Mouse (Mus musculus) CH12.LX (cell line): ENCODE measurements around the gene Swt1. TPM values are rescaled to one million over a fixed set of nuclear protein-coding genes. Genes with fewer than 3 reads are reported as not detected.

Experiments
- DNase-seq: peaks from one replicate; pipeline ENCODE4 v3.0.0-alpha.2; 2013; ENCODE audit errors: extremely low read depth
- H3K27ac ChIP-seq: 2 replicates; pipeline ENCODE4 v1.5.1; 2012; ENCODE audit warnings: low read depth, mild to moderate bottlenecking, control low read depth, moderate library complexity; ENCODE audit not compliant: insufficient read depth
- H3K27me3 ChIP-seq: replicated peaks from 2 replicates; pipeline ENCODE3; 2012; ENCODE audit warnings: inconsistent platforms
- H3K36me3 ChIP-seq, 2 experiments: replicated peaks in 1 of 2; 2 replicates each; pipeline versions ENCODE3 to v1.6.1; 2012; ENCODE audit warnings: inconsistent platforms in 1 of 2, low read length in 1 of 2, mild to moderate bottlenecking in 1 of 2, mixed read lengths in 1 of 2, moderate library complexity in 1 of 2; ENCODE audit not compliant: control insufficient read depth in 1 of 2, insufficient read depth in 1 of 2
- H3K4me1 ChIP-seq, 2 experiments: 2 replicates each; pipeline ENCODE4 v1.6.1; 2012; ENCODE audit warnings: inconsistent platforms in 1 of 2, moderate library complexity in 1 of 2; ENCODE audit not compliant: insufficient read depth in 2 of 2, control insufficient read depth in 1 of 2
- H3K4me2 ChIP-seq: 2 replicates; pipeline ENCODE4 v1.6.1; 2012; ENCODE audit warnings: low read depth, mild to moderate bottlenecking, control low read depth; ENCODE audit not compliant: poor library complexity, insufficient read depth, severe bottlenecking
- H3K4me3 ChIP-seq, 3 experiments: fragments of 150-350 bp in 1 of 3; sonication (generic) in 1 of 3; replicated peaks in 1 of 3; 2 replicates each; pipeline versions ENCODE3 to v1.5.1; 2011 to 2012; ENCODE audit warnings: low read depth in 2 of 3, low read length in 2 of 3, mild to moderate bottlenecking in 2 of 3, moderate library complexity in 2 of 3, control low read depth in 1 of 3, improper control_type of control experiment in 1 of 3, inconsistent platforms in 1 of 3, mixed read lengths in 1 of 3; ENCODE audit not compliant: poor library complexity in 1 of 3
- H3K79me2 ChIP-seq: replicated peaks from 2 replicates; pipeline ENCODE4 v1.6.1; 2012; ENCODE audit warnings: mild to moderate bottlenecking, moderate library complexity; ENCODE audit not compliant: control insufficient read depth, poor library complexity, insufficient read depth, severe bottlenecking; ENCODE audit errors: extremely low read depth
- H3K9ac ChIP-seq: 2 replicates; pipeline ENCODE4 v1.6.1; 2012; ENCODE audit warnings: low read depth, mild to moderate bottlenecking, control low read depth, moderate library complexity; ENCODE audit not compliant: insufficient read depth
- H3K9me3 ChIP-seq: replicated peaks from 2 replicates; pipeline ENCODE3; 2012; ENCODE audit warnings: low read length, inconsistent platforms, mixed read lengths
- BHLHE40 ChIP-seq: IDR thresholded peaks from 2 replicates; pipeline ENCODE4 v1.6.1; 2011; ENCODE audit warnings: mild to moderate bottlenecking, low read depth, low read length, improper control_type of control experiment
- CHD1 ChIP-seq: IDR thresholded peaks from 2 replicates; pipeline ENCODE4 v1.6.1; 2012; ENCODE audit warnings: low read depth, low read length, improper control_type of control experiment, inconsistent platforms
- CHD2 ChIP-seq: IDR thresholded peaks from 2 replicates; pipeline ENCODE4 v1.6.1; 2011; ENCODE audit warnings: low read length, improper control_type of control experiment
- CTCF ChIP-seq, 2 experiments: IDR thresholded peaks in 1 of 2; conservative IDR thresholded peaks in 1 of 2; 2 replicates each; pipeline ENCODE4 v1.5.1; 2011 to 2012; ENCODE audit warnings: low read depth in 2 of 2, low read length in 2 of 2, improper control_type of control experiment in 1 of 2, inconsistent platforms in 1 of 2, mild to moderate bottlenecking in 1 of 2, moderate library complexity in 1 of 2
- E2F4 ChIP-seq: IDR thresholded peaks from 2 replicates; pipeline ENCODE4 v1.6.1; 2011; ENCODE audit warnings: low read depth, low read length, improper control_type of control experiment; ENCODE audit not compliant: insufficient replicate concordance
- ELF1 ChIP-seq: IDR thresholded peaks from 2 replicates; pipeline ENCODE4 v1.6.1; 2014; ENCODE audit warnings: low read depth, mild to moderate bottlenecking, inconsistent platforms, low read length, improper control_type of control experiment
- EP300 ChIP-seq: IDR thresholded peaks from 2 replicates; pipeline ENCODE4 v1.6.1; 2011; ENCODE audit warnings: low read length, improper control_type of control experiment
- ETS1 ChIP-seq: conservative IDR thresholded peaks from 2 replicates; pipeline ENCODE4 v1.6.1; 2012; ENCODE audit warnings: low read depth, mild to moderate bottlenecking, inconsistent platforms, low read length, improper control_type of control experiment, moderate library complexity
- IRF4 ChIP-seq: IDR thresholded peaks from 2 replicates; pipeline ENCODE4 v1.6.1; 2014; ENCODE audit warnings: low read depth, mild to moderate bottlenecking, inconsistent platforms, low read length, improper control_type of control experiment
- KAT2A ChIP-seq: IDR thresholded peaks from 2 replicates; pipeline ENCODE4 v1.6.1; 2012; ENCODE audit warnings: low read length, improper control_type of control experiment, inconsistent platforms; ENCODE audit not compliant: insufficient replicate concordance
- MAFK ChIP-seq: IDR thresholded peaks from 2 replicates; pipeline ENCODE4 v1.6.1; 2011; ENCODE audit warnings: low read length, improper control_type of control experiment; ENCODE audit not compliant: insufficient replicate concordance
- MAX ChIP-seq: IDR thresholded peaks from 2 replicates; pipeline ENCODE4 v1.6.1; 2011; ENCODE audit warnings: low read length, improper control_type of control experiment
- MEF2A ChIP-seq: IDR thresholded peaks from 2 replicates; pipeline ENCODE4 v1.6.1; 2014; ENCODE audit warnings: low read depth, mild to moderate bottlenecking, inconsistent platforms, low read length, improper control_type of control experiment, borderline replicate concordance
- MYC ChIP-seq: IDR thresholded peaks from 2 replicates; pipeline ENCODE4 v1.6.1; 2011; ENCODE audit warnings: low read depth, mild to moderate bottlenecking, improper control_type of control experiment, low read length
- NELFE ChIP-seq: IDR thresholded peaks from 2 replicates; pipeline ENCODE4 v1.6.1; 2011; ENCODE audit warnings: low read depth, low read length, improper control_type of control experiment
- NRF1 ChIP-seq: IDR thresholded peaks from 2 replicates; pipeline ENCODE4 v1.6.1; 2014; ENCODE audit warnings: low read depth, mild to moderate bottlenecking, inconsistent platforms, low read length, improper control_type of control experiment, moderate library complexity
- PAX5 ChIP-seq: IDR thresholded peaks from 2 replicates; pipeline ENCODE4 v1.6.1; 2012; ENCODE audit warnings: low read length, inconsistent platforms, mixed read lengths
- POLR2A ChIP-seq: IDR thresholded peaks from 2 replicates; pipeline ENCODE4 v1.6.1; 2011; ENCODE audit warnings: low read depth, mild to moderate bottlenecking, improper control_type of control experiment, low read length
- POLR2AphosphoS2 ChIP-seq: IDR thresholded peaks from 2 replicates; pipeline ENCODE4 v1.6.1; 2011; ENCODE audit warnings: low read depth, low read length, improper control_type of control experiment
- RAD21 ChIP-seq: IDR thresholded peaks from 2 replicates; pipeline ENCODE4 v1.6.1; 2011; ENCODE audit warnings: low read depth, mild to moderate bottlenecking, low read length, improper control_type of control experiment, moderate library complexity
- RCOR1 ChIP-seq: conservative IDR thresholded peaks from 2 replicates; pipeline ENCODE4 v1.6.1; 2012; ENCODE audit warnings: low read depth, mild to moderate bottlenecking, inconsistent platforms, low read length, improper control_type of control experiment
- SIN3A ChIP-seq: IDR thresholded peaks from 2 replicates; pipeline ENCODE4 v1.6.1; 2012; ENCODE audit warnings: low read length, improper control_type of control experiment, inconsistent platforms
- SMC3 ChIP-seq: IDR thresholded peaks from 2 replicates; pipeline ENCODE4 v1.6.1; 2011; ENCODE audit warnings: low read depth, low read length, improper control_type of control experiment
- TBP ChIP-seq: conservative IDR thresholded peaks from 2 replicates; pipeline ENCODE4 v1.6.1; 2011; ENCODE audit warnings: low read depth, low read length, improper control_type of control experiment
- TCF12 ChIP-seq: IDR thresholded peaks from 2 replicates; pipeline ENCODE4 v1.6.1; 2014; ENCODE audit warnings: low read depth, mild to moderate bottlenecking, inconsistent platforms, low read length, improper control_type of control experiment
- UBTF ChIP-seq: IDR thresholded peaks from 2 replicates; pipeline ENCODE4 v1.6.1; 2012; ENCODE audit warnings: low read depth, mild to moderate bottlenecking, inconsistent platforms, low read length, improper control_type of control experiment, moderate library complexity
- USF1 ChIP-seq: IDR thresholded peaks from 2 replicates; pipeline ENCODE4 v1.6.1; 2014; ENCODE audit warnings: low read depth, mild to moderate bottlenecking, inconsistent platforms, low read length, improper control_type of control experiment
- USF2 ChIP-seq: conservative IDR thresholded peaks from 2 replicates; pipeline ENCODE4 v1.6.1; 2011; ENCODE audit warnings: low read depth, low read length, improper control_type of control experiment
- ZC3H11A ChIP-seq: IDR thresholded peaks from 2 replicates; pipeline ENCODE4 v1.6.1; 2012; ENCODE audit warnings: low read depth, mild to moderate bottlenecking, inconsistent platforms, low read length, improper control_type of control experiment
- ZMIZ1 ChIP-seq: IDR thresholded peaks from 2 replicates; pipeline ENCODE4 v1.6.1; 2012; ENCODE audit warnings: low read depth, mild to moderate bottlenecking, inconsistent platforms, low read length, improper control_type of control experiment
- dilution Hi-C: fragments of 300-500 bp; cut with MboI; formaldehyde crosslinking; loops from 2 replicates; pipeline ENCODE4 v1.14.3; 2020; ENCODE audit warnings: low sequenced_read_pairs; ENCODE audit not compliant: extremely low pct_unique_long_range_greater_than_20kb, extremely low pct_ligation_motif_present
- in situ Hi-C: fragments of 300-500 bp; cut with MboI; formaldehyde crosslinking; loops from 3 replicates; pipeline ENCODE4 v1.14.3; 2019; ENCODE audit warnings: low sequenced_read_pairs, low pct_ligation_motif_present, low pct_unique_long_range_greater_than_20kb, mixed read lengths
- polyA plus RNA-seq: library from polyadenylated mRNA; unstranded; fragments of >175 nt; gene quantifications from 2 replicates; pipeline ENCODE4 v1.2.1, GENCODE M21; 2012; ENCODE audit warnings: low read depth; ENCODE audit not compliant: insufficient read length
- total RNA-seq, 2 experiments: library from RNA; depleted of rRNA; stranded (reverse); fragments of 300-350 nt in 1 of 2; fragments of >200 nt in 1 of 2; gene quantifications; 2 replicates each; pipeline ENCODE4 v1.2.3; 2012 to 2014

Gene Swt1
- total and polyA plus RNA-seq, 3 experiments = 8.0 to 19.6 (median 14.8) TPM

- Histone ChIP-seq H3K79me2 (peaks cover 57% of the 10 kb centered on the region), H3K4me3 (peak overlapping the region; percentile 60 to 95 (median 84)), H3K4me1 (peaks cover 0 to 35% of the 10 kb centered on the region in 2 experiments; a peak in 2 of 4 replicates), H3K9ac (peak overlapping the region; percentile 81), H3K27me3 (no peaks in the 10 kb centered on the region), H3K36me3 (peaks cover 4 to 17% of the 10 kb centered on the region in 2 experiments), H3K4me2 (peak overlapping the region; percentile 94), H3K9me3 (no peaks in the 10 kb centered on the region), H3K27ac (no peak overlapping the region)
- TF ChIP-seq NRF1 = no peak
- TF ChIP-seq IRF4 = no peak
- no peak for TF ChIP-seq ZMIZ1
- no peak for TF ChIP-seq USF2
- TF ChIP-seq PAX5 = no peak
- DNase-seq = no peak
- dilution Hi-C loops = no loop called here
- in situ Hi-C loops = loop anchor here (10.0 kb wide), 1 partner anchor 261 kb away; no protein-coding TSS in a partner anchor
Measured at GRCm38 (mm10) chr1:151345863-151346195, 82.4 kb downstream of the Swt1 start.

- Histone ChIP-seq H3K4me2 (peak overlapping the region; percentile 34; the same call in 1 of the 2 replicates), H3K79me2 (peaks cover 52% of the 10 kb centered on the region), H3K27ac (peak overlapping the region; percentile 63), H3K4me1 (peaks cover 0 to 36% of the 10 kb centered on the region in 2 experiments; a peak in 2 of 4 replicates), H3K36me3 (peaks cover 1 to 11% of the 10 kb centered on the region in 2 experiments), H3K9me3 (no peaks in the 10 kb centered on the region), H3K27me3 (no peaks in the 10 kb centered on the region), H3K9ac (peak overlapping the region; percentile 85), H3K4me3 (peak overlapping the region; percentile 60 to 95 (median 84))
- in situ Hi-C loops = loop anchor here (10.0 kb wide), 1 partner anchor 260 kb away; no protein-coding TSS in a partner anchor
- dilution Hi-C loops = no loop called here
- peak; percentile 82 for DNase-seq
- TF ChIP-seq MYC (peak; percentile 51), POLR2AphosphoS2 (no peak), E2F4 (no peak), ETS1 (no peak), UBTF (peak; percentile 74), NRF1 (peak; percentile 32; the same call in 1 of the 2 replicates), CHD2 (peak; percentile 74), KAT2A (0 out of 2 replicates have a peak, but pooled peaks have one; percentile 38), TCF12 (no peak; the same call in 1 of the 2 replicates), RCOR1 (no peak), SIN3A (peak; percentile 37; the same call in 1 of the 2 replicates), ELF1 (no peak), BHLHE40 (0 out of 2 replicates have a peak, but pooled peaks have one; percentile 7), USF2 (no peak), MEF2A (0 out of 2 replicates have a peak, but pooled peaks have one; percentile 24), EP300 (no peak), ZMIZ1 (0 out of 2 replicates have a peak, but pooled peaks have one; percentile 42), TBP (no peak), NELFE (0 out of 2 replicates have a peak, but pooled peaks have one; percentile 48), MAX (peak; percentile 48), ZC3H11A (no peak), MAFK (no peak), PAX5 (no peak), CHD1 (no peak; the same call in 1 of the 2 replicates), CTCF (conservative IDR thresholded peaks at IDR 0.05 in 1 of 2, IDR thresholded peaks at IDR 0.05 in 1 of 2; ENCODE audit: low read depth in 2 of 2, low read length in 2 of 2) (no peak), SMC3 (no peak), RAD21 (no peak), POLR2A (peak; percentile 65), USF1 (no peak)
Measured at GRCm38 (mm10) chr1:151345109-151345862, 83.0 kb downstream of the Swt1 start.
